In genomic region chr6:29426331-29426730, GRCm38 (mm10) we compare ENCODE assay signal across 31 mouse cellular contexts. TPM values are rescaled to one million over a fixed set of nuclear protein-coding genes. Genes with fewer than 3 reads are reported as not detected.
"Had no signal": no experiment of that assay in that cellular context is flagged by ENCODE, and none has a peak within 500 bp of the region (broad histone marks: within the 10 kb centered on the region; RNA-seq: fewer than 3 reads in every experiment).

No protein-coding gene starts in this region.

- H3K9ac ChIP-seq: embryonic facial prominence, embryonic 12.5 days; embryonic facial prominence, embryonic 13.5 days; embryonic facial prominence, embryonic 15.5 days; forebrain, embryonic 12.5 days; forebrain, embryonic 13.5 days; forebrain, embryonic 15.5 days; forebrain, postnatal 0 days had no signal

- H3K4me1 ChIP-seq: forebrain, embryonic 12.5 days had no signal

- H3K36me3 ChIP-seq: embryonic facial prominence, embryonic 10.5 days; embryonic facial prominence, embryonic 12.5 days; embryonic facial prominence, embryonic 13.5 days; embryonic facial prominence, embryonic 15.5 days; forebrain, embryonic 10.5 days; forebrain, embryonic 12.5 days; forebrain, embryonic 15.5 days had no signal

- H3K9me3 ChIP-seq: embryonic facial prominence, embryonic 10.5 days; embryonic facial prominence, embryonic 12.5 days; embryonic facial prominence, embryonic 13.5 days; embryonic facial prominence, embryonic 15.5 days; forebrain, embryonic 10.5 days; forebrain, embryonic 12.5 days; forebrain, embryonic 13.5 days; forebrain, embryonic 15.5 days had no signal

- DNase-seq: cerebellum, adult 9-10 months; cerebellum, adult 9-11 months; cerebellum, postnatal 10 days; cerebellum, postnatal 14 days; cerebellum, postnatal 25 days; cerebellum, postnatal 36 days; embryo, embryonic 11 days; forebrain, postnatal 0 days; gastrocnemius, adult 2 months; gastrocnemius, postnatal 10 days; gastrocnemius, postnatal 14 days; gastrocnemius, postnatal 25 days; gastrocnemius, postnatal 36 days; heart, adult 18-20 months; heart, adult 2 months had no signal

- H3K4me3 ChIP-seq: embryonic facial prominence, embryonic 10.5 days; embryonic facial prominence, embryonic 12.5 days; embryonic facial prominence, embryonic 13.5 days; embryonic facial prominence, embryonic 15.5 days; erythroblast, embryonic 14.5 days; forebrain, embryonic 10.5 days; forebrain, embryonic 12.5 days; forebrain, embryonic 13.5 days; forebrain, embryonic 15.5 days; gastrocnemius, adult 2 months; heart, adult 2 months had no signal

- H3K4me2 ChIP-seq: embryonic facial prominence, embryonic 12.5 days; embryonic facial prominence, embryonic 13.5 days; embryonic facial prominence, embryonic 15.5 days; forebrain, embryonic 12.5 days; forebrain, embryonic 13.5 days; forebrain, embryonic 15.5 days had no signal

- ATAC-seq: forebrain, embryonic 13.5 days; forebrain, embryonic 14.5 days; forebrain, embryonic 15.5 days; forebrain, embryonic 16.5 days; forebrain, postnatal 0 days had no signal

- H3K27me3 ChIP-seq: embryonic facial prominence, embryonic 15.5 days; forebrain, embryonic 15.5 days had no signal

- H3K27ac ChIP-seq: embryonic facial prominence, embryonic 10.5 days; embryonic facial prominence, embryonic 12.5 days; embryonic facial prominence, embryonic 13.5 days; embryonic facial prominence, embryonic 15.5 days; forebrain, embryonic 10.5 days; forebrain, embryonic 12.5 days; forebrain, embryonic 13.5 days; forebrain, embryonic 15.5 days; gastrocnemius, adult 2 months; heart, adult 2 months had no signal

RNA-seq across cellular contexts. Expression of gene Flnc, which starts 6.7 kb away (rescaled TPM):
- polyA plus RNA-seq: erythroblast, embryonic 14.5 days had no signal

RNA-seq across cellular contexts. Expression of gene Ccdc136, which starts 30.2 kb away (rescaled TPM):
- polyA plus RNA-seq: erythroblast, embryonic 14.5 days had no signal

RNA-seq across cellular contexts. Expression of gene Opn1sw, which starts 38.1 kb away (rescaled TPM):
- polyA plus RNA-seq: erythroblast, embryonic 14.5 days; heart, adult 2 months had no signal

RNA-seq across cellular contexts. Expression of gene Atp6v1fnb, which starts 44.9 kb away (rescaled TPM):
- polyA plus RNA-seq: cortical plate, adult 2 months; embryonic facial prominence, embryonic 10.5 days; embryonic facial prominence, embryonic 11.5 days; embryonic facial prominence, embryonic 14.5 days; embryonic facial prominence, embryonic 15.5 days; erythroblast, embryonic 14.5 days; forebrain, embryonic 15.5 days; forebrain, embryonic 16.5 days; frontal cortex, adult 2 months; gonadal fat pad, adult 2 months; heart, adult 2 months had no signal
